Mouse (Mus musculus) bone marrow, adult 2 months (tissue): Measurements from ENCODE around the gene Fam171b. TPM values are rescaled to one million over a fixed set of nuclear protein-coding genes. Genes with fewer than 3 reads are reported as not detected.

ENCODE experiments used
- H3K27ac ChIP-seq: fragments of 200-500 bp; 2 replicates; pipeline ENCODE4 v1.5.1; 2012; ENCODE audit warnings: low read depth, mild to moderate bottlenecking, control low read depth, inconsistent platforms, low read length; ENCODE audit not compliant: control insufficient read depth, poor library complexity, insufficient read depth
- H3K4me1 ChIP-seq: fragments of 200-500 bp; 2 replicates; pipeline ENCODE4 v1.6.1; 2011; ENCODE audit warnings: low read length; ENCODE audit not compliant: control insufficient read depth, insufficient read depth
- H3K4me3 ChIP-seq: fragments of 200-500 bp; replicated peaks from 2 replicates; pipeline ENCODE3; 2011; ENCODE audit warnings: mild to moderate bottlenecking, low read depth, low read length, control low read depth; ENCODE audit not compliant: control insufficient read depth
- CTCF ChIP-seq: fragments of 200-500 bp; IDR thresholded peaks from 2 replicates; pipeline ENCODE4 v1.5.1; 2011; ENCODE audit warnings: low read length, control low read depth; ENCODE audit not compliant: control insufficient read depth, insufficient read depth
- POLR2A ChIP-seq: fragments of 200-500 bp; IDR thresholded peaks from 2 replicates; pipeline ENCODE4 v1.6.1; 2011; ENCODE audit warnings: low read depth, mild to moderate bottlenecking, control low read depth, low read length, borderline replicate concordance; ENCODE audit not compliant: control insufficient read depth
- WGBS: fragments of 180-500 bp; shearing (Covaris S2); methylation state at CpG from one replicate; pipeline ENCODE4 v1.1.7; 2018; 5-methylcytosine and 5-hydroxymethylcytosine counted together
- polyA plus RNA-seq: library from polyadenylated mRNA; stranded (reverse); fragments of >200 nt; gene quantifications from 2 replicates; pipeline ENCODE4 v1.2.4, GENCODE M21; 2011; ENCODE audit warnings: low replicate concordance; ENCODE audit not compliant: missing spikeins, insufficient read depth, insufficient read length

Gene Fam171b
- polyA plus RNA-seq: not detected in 2 replicates

DNA sequence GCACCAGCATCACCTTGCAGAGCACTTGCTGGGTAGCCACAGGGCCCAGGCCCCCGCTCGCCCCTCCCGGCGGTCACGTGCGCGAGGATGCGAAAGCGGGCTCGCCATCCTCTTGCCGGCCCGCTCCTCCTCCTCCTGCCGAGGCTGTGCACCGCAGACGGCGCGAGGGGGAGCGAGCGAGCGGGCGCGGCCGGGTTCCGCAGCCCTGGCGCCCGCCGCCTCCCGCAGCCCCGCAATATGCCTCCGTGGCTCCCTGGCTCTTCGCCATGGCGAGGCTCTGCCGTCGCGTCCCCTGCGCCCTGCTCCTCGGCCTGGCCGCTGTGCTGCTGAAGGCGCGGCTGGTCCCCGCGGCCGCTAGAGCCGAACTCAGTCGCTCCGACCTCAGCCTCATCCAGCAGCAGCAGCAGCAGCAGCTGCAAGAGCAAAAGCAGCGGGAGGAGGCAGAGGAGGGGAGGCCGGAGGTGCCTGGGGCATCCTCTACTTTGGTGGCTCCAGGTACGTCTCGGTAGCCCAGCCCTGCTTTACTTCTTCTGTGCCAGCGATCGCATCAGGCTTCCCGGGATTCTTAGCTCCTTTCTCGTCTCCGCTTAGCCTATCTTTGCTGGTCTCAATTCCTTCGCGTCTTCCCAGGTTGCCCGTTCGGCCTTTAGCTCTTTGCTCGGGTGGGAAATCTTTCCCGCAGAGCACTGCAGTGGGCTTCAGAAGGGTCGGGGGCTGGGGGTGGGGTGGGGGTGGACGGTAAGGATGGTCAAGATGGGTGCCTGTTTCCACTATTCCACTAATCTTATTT lies at the start of gene Fam171b:
Gene Fam171b, plus strand, starts transcription at position 154 of the 790 bp plus-strand sequence.
- no peak for TF ChIP-seq POLR2A
- TF ChIP-seq CTCF: no peak
- Histone ChIP-seq H3K27ac (no peak within 1 kb of the TSS; the same call in 1 of the 2 replicates), H3K4me3 (peak within 1 kb of the TSS; percentile 34), H3K4me1 (no peaks in the 10 kb centered on the region)
- under 1% methylated on average over 63 of the region's 63 CpGs for WGBS

DNA sequence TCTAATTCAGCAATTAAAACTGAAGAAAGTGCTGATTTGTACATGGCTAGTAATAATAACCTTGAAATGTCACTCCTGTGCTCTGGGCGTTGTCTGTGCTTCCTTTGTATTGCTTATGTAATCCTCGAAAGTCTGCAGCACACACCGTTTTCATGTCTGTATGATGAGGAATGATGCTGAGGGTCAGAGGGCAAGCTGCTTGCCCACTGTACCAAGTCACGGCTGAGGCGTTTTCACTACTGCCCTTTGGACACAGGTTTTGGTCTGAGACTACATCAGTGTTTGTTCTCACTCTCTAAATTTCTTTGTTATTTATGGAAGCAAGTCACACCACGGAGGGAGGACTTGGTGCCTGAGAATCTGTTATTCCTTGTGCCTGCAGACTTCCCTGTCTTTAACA lies 46.4 kb upstream of the Fam171b start:
- TF ChIP-seq POLR2A (no peak), CTCF (no peak)
- Histone ChIP-seq H3K4me3 (no peak overlapping the region), H3K27ac (no peak overlapping the region), H3K4me1 (no peaks in the 10 kb centered on the region)
- 77% methylated on average over 6 of the region's 6 CpGs for WGBS

DNA sequence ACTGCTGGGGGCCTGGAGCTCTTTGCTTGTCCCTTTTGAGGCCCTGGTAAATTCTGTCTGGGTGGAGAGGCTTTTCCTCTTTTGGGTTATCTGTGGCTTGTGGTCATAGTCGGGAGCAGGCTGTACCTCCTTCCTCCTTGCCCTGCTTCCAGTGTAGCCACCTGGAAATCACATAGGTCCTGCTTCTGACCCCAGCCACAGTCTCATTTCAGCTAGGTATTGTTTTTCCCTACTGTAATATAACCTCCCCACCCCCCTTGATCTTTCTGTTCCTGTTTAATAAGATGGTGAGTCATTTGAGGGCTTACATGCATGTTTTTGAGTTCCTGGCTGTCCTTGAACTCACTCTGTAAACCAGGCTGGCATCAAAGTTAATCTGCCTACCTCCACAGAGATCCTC lies 45.6 kb upstream of the Fam171b start:
- TF ChIP-seq POLR2A (no peak), CTCF (no peak)
- WGBS: 13% methylated on average over 1 of the region's 1 CpGs
- Histone ChIP-seq H3K4me1 (no peaks in the 10 kb centered on the region), H3K27ac (no peak overlapping the region), H3K4me3 (no peak overlapping the region)

DNA sequence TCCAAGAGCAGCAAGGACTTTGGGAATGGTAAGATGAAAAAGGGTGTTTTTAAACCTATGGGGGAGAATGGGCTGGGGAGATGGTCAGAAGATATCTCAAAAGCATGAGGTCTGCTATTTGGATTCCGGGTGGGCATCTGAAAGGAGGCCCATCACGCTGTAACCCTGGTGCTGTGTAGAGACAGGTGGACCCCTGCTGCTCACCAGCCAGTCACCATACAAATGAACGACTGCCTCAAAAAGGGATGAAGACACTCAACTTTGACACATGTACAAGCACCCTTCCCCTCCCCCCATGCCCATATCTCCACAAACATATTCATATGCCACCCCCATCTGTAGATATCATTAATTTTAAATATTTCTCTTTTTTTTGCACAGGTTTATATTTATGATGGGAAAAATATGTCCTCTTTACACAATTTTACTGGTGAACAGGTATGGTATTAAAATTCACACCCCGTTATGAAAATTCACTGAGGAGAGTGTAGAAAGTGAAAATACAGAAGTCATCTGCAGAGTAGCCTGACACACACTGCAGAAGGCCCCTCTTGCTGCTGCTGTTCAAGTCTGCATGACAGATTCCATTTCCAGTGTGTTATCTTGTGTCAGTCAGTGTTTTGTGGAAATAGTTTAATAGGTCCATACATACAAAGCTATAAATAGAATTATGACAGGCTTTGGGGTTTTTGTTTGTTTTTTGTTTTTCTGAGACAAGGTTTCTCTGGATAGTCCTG lies 44.0 kb upstream of the Fam171b start:
- WGBS: 76% methylated on average over 4 of the region's 4 CpGs
- no peak overlapping the region for H3K27ac ChIP-seq
- no peaks in the 10 kb centered on the region for H3K4me1 ChIP-seq
- TF ChIP-seq POLR2A: no peak
- no peak for TF ChIP-seq CTCF
- H3K4me3 ChIP-seq: no peak overlapping the region

DNA sequence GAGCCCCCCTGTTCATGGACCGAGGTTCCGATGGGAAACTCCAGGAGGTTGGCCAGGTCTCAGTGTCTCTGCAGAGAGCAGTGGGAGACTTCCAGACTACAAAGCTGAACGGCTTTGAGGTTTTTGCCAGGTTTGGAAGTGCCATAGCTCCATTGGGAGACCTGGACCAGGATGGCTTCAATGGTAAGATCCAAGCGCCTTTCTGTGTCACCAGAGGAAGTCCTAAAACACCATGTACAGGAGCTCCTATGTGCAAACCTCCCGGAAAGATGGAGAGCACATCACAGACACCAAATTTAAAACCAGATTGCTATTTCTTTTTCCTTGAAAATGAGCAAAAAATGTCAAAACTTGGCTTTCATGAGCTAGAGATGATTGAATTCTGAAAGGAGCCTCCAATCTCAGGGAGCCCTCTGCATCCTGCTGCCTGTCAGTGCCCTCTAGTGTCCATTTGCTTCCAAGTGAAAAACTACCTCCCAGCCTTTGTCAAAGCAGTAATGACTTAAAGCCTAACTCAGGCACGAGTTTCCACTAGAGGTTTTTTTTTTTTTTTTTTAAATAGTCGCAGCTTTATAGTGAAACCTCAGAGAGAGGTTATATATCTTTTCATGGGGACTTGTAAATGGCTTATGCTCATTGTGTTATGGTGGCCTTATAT lies 41.2 kb upstream of the Fam171b start:
- Histone ChIP-seq H3K4me1 (no peaks in the 10 kb centered on the region), H3K27ac (no peak overlapping the region), H3K4me3 (no peak overlapping the region)
- 55% methylated on average over 7 of the region's 7 CpGs for WGBS
- no peak for TF ChIP-seq POLR2A
- peak; percentile 74 for TF ChIP-seq CTCF

DNA sequence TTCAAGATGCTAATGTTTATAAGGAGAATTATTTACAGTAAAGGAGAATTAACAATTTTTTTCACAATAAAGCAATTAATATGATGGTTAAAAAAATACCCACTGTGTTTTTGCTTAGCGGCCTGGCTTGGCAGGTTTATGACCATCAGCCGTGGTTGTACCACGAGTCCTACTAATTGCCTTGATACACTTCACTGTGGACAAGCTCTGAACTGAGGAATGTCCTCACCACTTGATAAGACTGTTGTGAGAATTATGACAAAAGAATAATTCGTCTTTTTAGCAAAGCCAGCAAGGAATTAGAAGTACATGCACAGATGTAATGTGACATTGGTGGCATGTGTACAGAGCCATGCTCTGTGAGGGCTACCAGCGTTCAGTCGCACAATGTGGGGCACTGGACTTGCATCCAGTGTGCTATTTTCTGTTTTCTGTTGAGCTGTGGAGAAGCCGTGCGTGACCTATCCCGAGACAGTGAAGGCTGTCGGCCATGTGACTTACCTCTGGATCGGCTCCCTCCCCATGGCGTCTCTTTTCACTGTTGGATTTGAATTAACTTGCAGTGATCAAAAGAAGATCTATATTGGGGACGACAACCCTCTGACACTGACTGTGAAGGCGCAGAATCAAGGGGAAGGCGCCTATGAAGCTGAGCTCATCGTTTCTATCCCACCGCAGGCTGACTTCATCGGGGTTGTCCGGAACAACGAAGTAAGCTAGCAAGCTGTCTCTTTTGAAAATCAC lies 20.9 kb upstream of the Fam171b start:
- no peak for TF ChIP-seq POLR2A
- no peak for TF ChIP-seq CTCF
- WGBS: 89% methylated on average over 20 of the region's 20 CpGs
- H3K4me3 ChIP-seq: no peak overlapping the region
- H3K27ac ChIP-seq: no peak overlapping the region
- H3K4me1 ChIP-seq: no peaks in the 10 kb centered on the region

DNA sequence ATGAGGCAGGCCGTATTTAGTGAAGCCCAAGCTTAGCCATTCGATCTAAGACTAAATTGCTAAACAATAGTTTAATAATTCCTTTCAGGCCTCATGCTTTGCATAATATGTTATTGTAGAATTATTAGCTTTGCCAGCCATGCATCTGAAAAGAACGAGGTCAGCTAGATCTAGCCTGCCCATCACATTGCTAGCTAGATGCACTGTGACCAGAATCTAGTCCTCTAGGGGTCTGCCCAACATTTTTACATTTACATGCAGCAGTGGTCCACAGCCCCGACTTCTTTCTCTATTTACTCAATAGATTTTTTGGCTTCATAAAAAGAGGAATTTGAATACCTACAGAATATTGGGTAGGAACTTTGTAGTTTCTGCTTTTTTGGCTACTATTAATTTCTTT lies 20.3 kb upstream of the Fam171b start:
- H3K4me3 ChIP-seq: no peak overlapping the region
- 84% methylated on average over 4 of the region's 4 CpGs for WGBS
- H3K4me1 ChIP-seq: no peaks in the 10 kb centered on the region
- TF ChIP-seq CTCF (no peak), POLR2A (no peak)
- H3K27ac ChIP-seq: no peak overlapping the region

DNA sequence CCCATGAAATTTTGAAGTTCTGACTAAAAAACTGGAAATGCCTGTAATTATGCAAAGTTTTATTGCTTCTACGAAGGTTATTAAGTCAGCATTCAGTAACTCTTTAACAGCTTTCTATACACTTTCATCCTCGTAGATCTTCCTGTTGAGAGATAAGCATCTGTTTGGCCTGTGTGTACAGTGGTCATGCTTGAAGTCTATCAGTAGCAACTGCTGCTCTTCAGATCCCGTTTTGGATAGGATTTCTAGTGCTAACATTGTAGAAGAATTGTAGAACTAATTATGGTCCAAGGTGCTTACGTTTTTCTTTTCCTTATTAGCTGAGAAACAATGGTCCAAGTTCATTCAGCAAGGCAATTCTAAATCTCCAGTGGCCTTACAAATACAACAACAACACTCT lies 16.7 kb upstream of the Fam171b start:
- Histone ChIP-seq H3K27ac (no peak overlapping the region), H3K4me3 (no peak overlapping the region), H3K4me1 (no peaks in the 10 kb centered on the region)
- 66% methylated on average over 4 of the region's 4 CpGs for WGBS
- TF ChIP-seq CTCF (no peak), POLR2A (no peak)
